Mouse (Mus musculus) thymus, postnatal 25 days (tissue): ENCODE measurements around the gene Igsf11.

Experiments used
- DNase-seq: peaks from one replicate; pipeline ENCODE4 v3.0.0; 2022

The Igsf11 gene

DNA sequence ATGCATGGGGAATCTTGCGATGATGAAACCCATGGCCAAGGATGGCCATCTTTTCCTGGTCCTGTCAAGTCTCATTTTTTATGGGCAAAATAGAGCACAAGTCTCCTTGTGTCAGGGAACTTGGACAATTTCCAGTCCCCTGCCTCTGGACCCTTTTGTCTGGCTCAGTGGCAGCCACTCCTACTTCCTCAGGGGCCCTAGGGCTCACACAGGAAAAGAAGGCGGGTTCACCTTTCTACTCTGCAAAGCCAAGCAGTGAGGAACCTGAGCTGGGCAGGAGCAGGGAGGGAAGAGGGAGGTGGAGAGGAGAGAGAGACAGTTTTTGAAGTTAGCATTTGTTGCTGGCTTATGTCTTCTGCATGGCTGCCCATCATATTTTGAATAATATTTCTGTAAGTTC, 93.9 kb downstream of the Igsf11 start:
- DNase-seq: no peak

DNA sequence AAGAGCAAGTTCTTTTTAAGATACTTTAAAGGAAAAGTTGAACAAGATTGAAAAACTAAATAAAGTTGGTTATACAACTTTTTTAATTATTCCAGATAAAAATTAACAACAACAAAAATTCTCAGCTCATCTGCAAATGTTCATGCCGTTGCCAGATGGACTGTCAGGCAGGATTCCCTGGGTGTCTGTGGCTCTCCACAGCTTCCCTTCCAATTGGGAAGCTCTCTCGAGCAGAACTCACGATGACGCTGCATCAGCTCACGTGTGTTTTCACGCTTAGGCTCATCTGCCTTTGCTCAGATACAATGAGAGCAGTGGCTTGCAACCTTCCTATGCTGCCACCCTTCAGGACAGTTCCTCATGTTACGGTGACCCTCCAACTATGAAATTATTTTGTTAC, 101.2 kb downstream of the Igsf11 start:
- DNase-seq: no peak

DNA sequence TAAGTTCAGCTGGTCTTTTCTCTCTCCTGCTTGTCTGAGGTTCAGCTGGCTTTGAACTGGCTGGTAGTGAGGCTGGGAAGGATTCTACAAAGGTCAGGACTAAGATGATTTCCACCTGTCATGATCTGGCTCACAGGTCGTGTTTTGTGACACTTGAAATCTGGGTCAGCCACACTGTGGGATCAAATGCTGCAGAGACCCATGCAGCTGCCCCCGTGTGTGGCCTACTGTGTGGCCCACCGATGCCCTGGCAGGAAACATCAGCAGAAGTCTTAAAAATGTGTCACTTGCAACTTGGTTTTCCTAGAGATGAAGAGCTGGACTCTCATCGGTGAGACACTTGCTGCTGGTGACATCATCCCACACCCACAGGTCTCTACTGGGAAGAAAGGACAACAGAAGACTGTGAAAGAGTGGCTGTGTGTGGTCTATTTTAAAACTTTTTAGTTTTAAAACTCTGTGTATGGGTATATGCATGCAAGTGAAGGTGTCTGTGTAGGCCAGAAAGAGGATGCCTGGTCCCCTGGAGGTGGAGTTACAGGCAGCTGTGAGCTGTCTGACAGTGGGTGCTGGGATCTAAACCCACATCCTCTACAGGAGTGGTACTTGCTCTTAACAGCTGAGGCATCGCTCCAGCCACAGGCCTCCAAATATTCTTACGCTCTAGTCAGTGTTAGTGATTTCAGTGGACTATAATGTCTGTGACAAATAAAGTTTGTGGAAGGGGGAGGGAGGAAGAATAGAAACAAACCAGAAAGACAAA, 106.2 kb downstream of the Igsf11 start:
- DNase-seq: no peak

DNA sequence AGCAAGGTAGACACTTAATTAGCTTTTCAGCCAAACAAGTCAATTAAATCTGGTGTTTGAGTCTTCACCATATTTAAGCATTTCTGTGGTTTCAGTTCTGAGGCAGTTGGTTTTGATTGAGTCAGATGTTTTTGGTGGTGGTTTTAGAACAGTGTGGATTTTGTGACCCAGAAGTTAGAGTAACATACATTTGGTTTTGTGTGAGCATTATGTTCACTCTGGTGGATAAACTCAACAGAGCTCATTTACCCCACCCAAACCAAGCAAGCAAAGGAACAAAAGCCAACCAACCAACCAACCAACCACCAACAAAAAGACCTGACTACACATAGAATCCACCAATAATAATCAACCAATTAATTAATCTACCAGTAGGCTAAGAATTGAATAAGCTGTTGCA, 106.8 kb downstream of the Igsf11 start:
- no peak for DNase-seq

DNA sequence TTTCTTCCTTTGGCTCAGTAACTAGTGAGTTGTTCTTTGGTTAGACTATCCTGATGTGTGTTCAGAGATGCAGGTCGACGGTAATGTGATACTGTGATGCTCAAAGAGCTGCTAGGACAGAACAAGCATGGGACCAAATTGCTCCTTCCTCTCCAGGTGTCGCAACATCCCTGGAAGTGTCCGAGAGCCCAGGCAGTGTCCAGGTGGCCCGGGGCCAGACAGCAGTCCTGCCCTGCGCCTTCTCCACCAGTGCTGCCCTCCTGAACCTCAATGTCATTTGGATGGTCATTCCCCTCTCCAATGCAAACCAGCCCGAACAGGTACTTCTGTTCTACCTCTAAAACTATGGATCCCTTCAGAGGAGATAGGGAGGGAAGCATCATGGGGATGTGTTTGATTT, 114.5 kb downstream of the Igsf11 start:
- no peak for DNase-seq

DNA sequence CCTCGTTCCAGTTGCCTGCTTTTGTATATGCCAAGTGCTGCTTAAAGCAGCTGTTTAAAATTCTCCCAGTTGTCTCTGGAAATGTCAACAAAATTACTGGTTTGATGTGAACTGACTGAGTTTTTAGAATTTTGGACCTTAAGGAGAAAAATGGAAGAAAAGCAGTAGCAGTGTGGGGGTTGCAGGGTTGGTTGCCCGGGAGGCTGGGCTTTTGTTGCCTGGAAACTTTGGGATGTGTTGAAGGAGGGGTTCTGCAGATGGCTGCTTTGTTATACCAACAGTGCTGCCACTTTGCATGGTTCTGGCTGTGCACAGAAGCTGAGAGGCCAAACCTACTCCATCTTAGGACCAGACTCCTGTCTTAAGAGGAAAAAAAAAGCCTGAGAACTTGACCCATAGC, 127.0 kb downstream of the Igsf11 start:
- DNase-seq: no peak

DNA sequence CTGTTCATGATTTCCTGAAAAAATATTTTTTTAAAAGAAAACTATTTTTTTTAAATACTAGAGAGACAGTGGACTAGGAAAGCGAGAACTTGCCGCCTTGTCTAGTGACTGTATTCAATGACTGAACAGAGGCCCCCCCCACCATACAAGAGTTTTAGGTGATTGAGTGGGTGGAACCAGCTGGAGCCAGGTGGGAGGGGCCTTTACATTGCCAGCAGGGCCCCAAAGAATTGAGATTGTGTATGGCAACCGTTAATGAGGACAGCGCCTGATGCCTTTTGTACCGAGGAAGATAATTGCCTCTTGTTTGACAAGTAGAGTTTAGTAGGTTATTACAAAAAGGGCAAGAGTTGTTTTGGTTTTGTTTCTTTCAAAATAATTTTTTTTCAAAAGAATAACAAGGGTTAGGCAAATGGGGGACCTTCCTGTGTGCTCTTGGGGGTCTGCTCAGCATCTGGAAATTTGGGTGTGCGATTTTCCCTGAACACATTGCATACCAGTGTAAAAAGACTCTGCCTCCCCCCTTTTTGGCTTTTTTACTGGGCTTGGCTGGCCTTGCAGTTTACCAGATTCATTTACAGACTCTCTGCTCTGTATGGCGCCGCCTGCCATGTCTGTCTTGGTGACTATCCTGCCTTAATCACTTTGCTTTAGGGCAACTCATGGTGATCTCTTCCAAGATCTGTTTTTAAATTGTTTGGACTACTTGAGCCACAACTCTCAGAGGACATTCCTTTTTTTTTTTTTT, 133.7 kb downstream of the Igsf11 start:
- no peak for DNase-seq

DNA sequence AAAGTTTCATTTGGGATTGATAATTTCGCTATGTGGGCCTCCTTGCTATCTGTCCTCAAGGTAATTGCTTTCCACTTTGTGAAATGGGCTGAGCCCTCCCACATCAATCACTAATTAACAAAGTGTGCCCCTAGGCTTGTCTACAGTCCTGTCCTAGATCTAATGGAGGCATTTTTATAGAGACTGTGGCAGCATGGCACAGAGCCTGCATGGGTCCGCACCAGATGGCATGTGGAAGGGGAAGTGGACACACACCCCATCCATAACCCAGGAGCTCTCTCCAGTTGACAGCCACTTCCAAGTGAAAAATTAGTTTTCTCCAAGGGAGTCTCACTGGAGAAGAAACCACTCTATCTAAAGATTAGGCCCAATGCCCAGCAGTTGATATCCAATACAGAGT, 138.9 kb downstream of the Igsf11 start:
- no peak for DNase-seq

DNA sequence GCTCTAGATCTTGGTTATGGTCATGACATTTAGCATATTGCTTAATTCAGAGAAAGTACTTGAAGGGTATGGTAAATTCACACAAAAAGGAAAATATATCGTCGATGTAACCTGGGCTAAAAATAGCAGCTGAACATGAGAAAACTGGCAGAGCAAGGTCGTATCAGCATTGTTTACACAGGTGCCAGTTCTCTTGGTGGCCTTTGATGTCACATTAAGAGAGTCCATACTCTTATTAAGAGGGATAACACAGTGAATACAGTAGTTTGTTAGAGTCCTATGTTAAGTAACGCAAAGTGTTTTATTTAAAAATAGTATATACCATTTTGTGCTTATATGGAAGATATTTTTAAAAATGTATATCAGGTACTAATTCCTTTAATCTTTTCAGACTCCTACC, 144.8 kb downstream of the Igsf11 start:
- DNase-seq: no peak

DNA sequence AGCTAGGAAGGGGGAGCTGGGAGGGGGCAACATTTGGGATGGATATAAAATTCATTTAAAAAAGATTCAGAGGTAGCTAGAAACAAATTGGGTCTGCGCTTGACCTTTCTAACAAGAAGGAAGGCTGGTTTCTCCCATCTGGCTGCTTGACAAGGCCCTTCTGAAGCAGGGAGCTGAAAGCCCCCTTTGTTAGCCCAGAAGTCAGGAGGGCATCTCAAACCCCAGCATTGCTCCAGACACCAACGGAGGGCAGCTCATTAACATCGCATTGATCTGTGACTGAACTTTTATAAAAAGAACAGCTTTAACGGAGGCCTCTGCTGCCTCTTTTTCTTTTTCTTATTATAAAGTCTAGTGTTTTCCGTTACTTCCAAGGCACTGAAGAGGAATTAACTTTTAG, 151.9 kb downstream of the Igsf11 start:
- DNase-seq: no peak

DNA sequence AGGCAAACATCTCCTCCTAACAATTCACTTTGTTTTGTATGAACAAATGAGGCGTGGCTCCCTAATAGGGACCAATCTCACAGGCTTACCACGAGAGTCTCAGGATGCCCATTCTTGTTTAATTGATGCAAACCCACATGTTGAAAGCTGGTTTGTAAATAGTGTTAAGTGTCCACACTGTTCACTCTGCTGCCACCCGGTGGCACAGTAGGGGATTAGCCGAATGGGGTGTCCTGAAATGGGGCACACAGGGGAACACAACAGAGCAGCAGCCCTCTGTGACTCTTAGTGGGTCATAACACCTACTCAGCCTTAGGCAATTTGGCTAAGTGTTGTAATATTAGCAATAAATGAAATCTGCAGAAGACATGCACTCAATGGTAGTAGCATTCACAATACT, 156.4 kb downstream of the Igsf11 start:
- peak; percentile 3 for DNase-seq

DNA sequence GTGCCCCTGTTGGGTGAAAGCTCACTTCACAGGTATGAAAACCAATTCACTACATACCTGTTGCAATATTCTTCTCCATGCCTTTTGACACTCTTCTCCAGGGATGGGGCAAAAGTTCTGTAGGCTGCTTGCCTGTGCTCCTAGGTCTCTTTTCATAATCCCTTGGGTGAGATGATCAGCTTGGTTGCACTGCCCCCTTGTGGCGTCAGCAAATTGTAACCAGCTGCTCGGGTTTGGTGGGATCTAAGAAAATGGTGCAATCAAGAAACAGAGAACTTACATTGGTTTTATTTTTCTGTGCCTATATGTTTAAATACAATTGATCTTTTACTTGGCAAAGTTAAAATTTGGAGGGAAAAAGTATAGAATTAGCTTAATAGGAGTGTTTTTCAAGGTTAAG, 160.5 kb downstream of the Igsf11 start:
- peak; percentile 21 for DNase-seq

DNA sequence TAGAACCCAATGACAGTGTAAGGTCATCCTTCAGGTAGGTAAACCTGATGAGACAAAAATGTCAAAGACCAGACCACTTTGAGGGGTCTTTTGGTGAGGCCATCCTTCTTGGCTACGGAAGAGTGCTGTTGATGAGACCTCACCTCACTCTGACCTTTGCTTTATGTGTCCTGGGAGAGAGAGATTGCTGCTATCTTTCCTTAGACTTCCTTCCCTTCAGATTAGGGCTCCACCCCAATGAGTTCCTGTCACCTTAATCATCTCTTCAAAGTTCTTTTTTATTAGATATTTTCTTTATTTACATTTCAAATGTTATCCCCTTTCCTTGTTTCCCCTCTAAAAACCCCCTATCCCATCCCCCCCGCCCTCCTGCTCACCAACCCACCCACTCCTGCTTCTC, 161.3 kb downstream of the Igsf11 start:
- no peak for DNase-seq

DNA sequence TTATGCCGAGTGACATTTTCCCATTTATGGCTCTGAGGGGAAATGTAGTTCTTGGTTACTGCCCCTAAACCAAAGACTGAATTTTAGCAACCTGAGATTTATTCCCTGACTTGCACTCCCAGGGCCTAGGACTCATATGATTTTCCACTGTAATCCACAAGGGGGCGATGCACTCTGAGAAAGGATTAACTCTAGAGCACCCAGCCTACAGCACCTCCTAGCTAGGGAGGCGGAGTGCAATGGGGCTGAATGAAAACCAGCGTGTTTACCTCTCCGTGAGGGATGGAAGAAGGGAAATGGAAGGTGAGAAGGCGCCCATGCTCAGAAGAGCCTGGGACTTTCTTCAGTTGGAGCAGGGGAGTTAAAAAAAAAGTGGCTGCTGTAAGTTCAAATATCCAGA, 163.6 kb downstream of the Igsf11 start:
- no peak for DNase-seq

DNA sequence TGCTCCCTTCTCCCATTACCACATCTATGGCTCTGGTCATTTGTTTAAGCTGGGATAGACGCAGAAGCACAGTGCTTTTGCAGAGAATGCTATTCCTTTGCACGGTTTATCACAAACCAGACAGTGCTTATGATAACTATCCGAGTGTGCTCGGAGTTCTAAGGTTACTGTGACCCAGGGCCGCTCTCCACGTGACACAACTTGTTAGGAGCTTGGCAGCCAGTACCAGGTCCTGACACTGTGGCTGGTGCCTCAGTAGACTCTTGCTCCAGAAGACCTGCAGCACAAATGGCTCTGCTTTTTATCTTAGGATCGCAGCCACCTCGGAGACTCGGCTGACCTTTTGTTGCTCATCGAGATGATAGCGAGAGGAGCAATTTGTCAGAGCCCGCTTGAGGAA, 164.5 kb downstream of the Igsf11 start:
- DNase-seq: no peak

DNA sequence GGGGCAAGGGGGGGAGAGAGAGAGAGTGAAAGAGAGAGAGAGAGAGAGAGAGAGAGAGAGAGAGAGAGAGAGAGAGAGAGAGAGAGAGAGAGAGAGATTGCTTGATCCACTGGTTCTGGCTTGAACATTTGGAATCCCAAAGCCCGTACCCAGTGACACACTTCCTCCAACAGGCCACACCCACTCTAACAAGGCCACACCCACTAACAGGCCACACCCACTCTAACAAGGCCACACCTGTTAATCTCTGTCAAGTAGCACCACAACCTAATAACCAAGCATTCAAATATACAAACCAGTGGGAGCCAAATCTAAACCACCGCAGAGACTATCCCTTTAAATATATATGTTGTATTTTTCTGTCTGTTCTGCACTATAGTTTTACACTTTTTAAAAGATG, 166.4 kb downstream of the Igsf11 start:
- no peak for DNase-seq

DNA sequence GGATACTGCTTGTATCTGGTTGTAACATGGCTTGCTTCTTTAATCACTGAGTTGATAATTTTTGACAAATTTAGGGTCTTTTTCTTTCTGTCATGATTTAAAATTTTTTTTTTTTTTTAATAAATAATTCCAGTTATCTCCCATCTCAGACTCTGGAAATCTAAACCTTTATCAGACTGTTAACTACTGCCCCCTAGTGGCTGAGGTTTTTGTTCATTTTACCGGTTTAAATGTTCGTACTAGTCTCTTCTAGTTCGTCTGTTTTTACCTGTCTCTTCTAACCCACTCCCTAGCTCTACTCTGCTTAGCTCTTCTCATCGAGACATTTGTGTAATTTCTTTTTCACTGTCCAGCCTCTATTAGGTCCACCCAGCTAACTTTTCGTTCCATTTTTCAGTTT, 170.1 kb downstream of the Igsf11 start:
- no peak for DNase-seq

DNA sequence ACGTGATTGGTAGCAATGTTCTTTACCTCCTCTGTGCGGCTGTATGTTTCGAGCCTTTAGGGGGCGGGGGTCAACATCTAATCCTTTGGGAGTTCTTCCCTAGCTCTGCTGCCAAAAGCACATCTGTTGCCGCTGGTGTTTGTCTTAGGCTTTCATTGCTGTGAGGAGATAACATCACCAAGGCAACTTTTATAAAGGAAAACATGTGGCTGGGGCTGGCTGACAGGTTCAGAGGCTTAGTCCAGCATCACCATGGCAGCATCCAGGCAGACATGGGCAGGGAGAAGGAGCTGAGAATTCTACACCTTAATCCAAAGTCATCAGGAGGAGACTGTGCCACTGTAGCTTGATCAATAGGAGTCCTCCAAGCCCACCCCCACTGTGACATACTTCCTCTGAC, 173.1 kb downstream of the Igsf11 start:
- DNase-seq: no peak

DNA sequence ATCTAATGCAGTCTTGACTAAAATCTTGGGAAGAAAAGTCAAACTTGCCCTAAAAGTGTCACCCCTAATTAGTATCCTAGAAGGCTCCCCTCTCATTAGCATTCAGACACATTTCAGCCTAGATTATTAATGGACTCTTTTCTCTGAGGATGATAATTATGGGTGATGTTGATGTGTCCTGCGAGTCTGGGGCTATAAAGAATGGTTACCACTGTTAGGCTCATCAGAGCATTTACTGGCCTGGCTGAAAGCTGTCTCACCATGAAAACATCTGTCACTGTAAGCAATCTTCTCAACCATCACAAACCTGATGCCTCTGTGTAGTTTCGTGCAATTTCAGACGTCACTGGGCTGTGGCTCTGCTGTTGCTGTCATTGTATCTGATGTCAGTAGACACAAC, 179.0 kb downstream of the Igsf11 start:
- no peak for DNase-seq
